Mouse (Mus musculus) heart, adult 2 months (tissue): ENCODE measurements around the gene Gm20431.

ENCODE experiments used
- CTCF ChIP-seq: fragments of 200-600 bp; IDR thresholded peaks from 2 replicates; pipeline ENCODE4 v1.8.1; 2022; ENCODE audit warnings: antibody characterized with exemption, mild to moderate bottlenecking, moderate library complexity
- POLR2A ChIP-seq: fragments of 200-500 bp; IDR thresholded peaks from 2 replicates; pipeline ENCODE4 v1.6.1; 2011; ENCODE audit warnings: mild to moderate bottlenecking, low read depth, low read length, control low read depth; ENCODE audit not compliant: insufficient read depth

- TF ChIP-seq CTCF (no peak), POLR2A (no peak)
These were observed 26.8 kb upstream of the Gm20431 start for GRCm38 (mm10) chr2:167688126-167688497.
